Mouse (Mus musculus): ENCODE results near the gene Hs3st2. TPM values are rescaled to one million over a fixed set of nuclear protein-coding genes. Genes with fewer than 3 reads are reported as not detected.
"Not testable (repeated sequence)": the region's sequence is repeated elsewhere in the genome, so short reads cannot be mapped to it uniquely, and the experiment has no call there.

Hs3st2 gene
- total and polyA plus RNA-seq, 3 experiments: not detected

DNA sequence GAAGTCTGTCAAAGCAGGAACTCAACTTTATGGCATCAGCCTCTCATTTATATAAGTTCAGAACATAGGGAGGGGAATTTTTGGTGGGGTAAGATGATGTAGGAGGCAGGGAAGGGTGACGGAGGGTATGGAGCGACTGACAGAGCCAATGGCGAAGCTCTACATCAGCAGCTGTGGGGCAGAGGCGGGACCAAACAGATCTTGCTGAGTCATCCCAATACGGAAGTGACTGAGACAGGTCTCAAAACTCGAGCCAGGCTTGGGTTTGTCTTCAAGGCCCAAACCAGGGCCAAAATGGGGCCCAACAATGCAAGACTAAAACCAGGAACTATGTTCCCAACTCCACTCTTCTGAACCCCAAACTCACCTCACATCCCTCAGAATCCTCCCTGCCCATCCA lies 30.2 kb upstream of the Hs3st2 start:
- H3K79me2 ChIP-seq (replicated peaks; ENCODE audit: control insufficient read depth, extremely low read depth, insufficient read depth, poor library complexity, severe bottlenecking); in situ Hi-C loops (cut with MboI; ENCODE audit: low pct_ligation_motif_present, low pct_unique_long_range_greater_than_20kb, low sequenced_read_pairs); H3K4me3 ChIP-seq (replicated peaks in 1 of 3; ENCODE audit: low read depth in 2 of 3, low read length in 2 of 3, poor library complexity in 1 of 3); H3K36me3 ChIP-seq (replicated peaks in 1 of 2; ENCODE audit: control insufficient read depth in 1 of 2, insufficient read depth in 1 of 2, low read length in 1 of 2); H3K9ac ChIP-seq (ENCODE audit: insufficient read depth, low read depth); H3K27ac ChIP-seq (ENCODE audit: insufficient read depth, low read depth); dilution Hi-C loops (cut with MboI; ENCODE audit: extremely low pct_ligation_motif_present, extremely low pct_unique_long_range_greater_than_20kb, low sequenced_read_pairs); H3K9me3 ChIP-seq (replicated peaks; ENCODE audit: low read length); H3K27me3 ChIP-seq (replicated peaks); DNase-seq (ENCODE audit: extremely low read depth); H3K4me2 ChIP-seq (ENCODE audit: insufficient read depth, low read depth, poor library complexity, severe bottlenecking): not testable (repeated sequence)
- peaks cover 1 to 14% of the 10 kb centered on the region in 2 experiments; a peak in 2 of 4 replicates for H3K4me1 ChIP-seq (ENCODE audit: control insufficient read depth in 1 of 2, insufficient read depth in 2 of 2)
- peak; percentile 76; the same call in 1 of the 2 replicates for TF ChIP-seq MAFK (IDR thresholded peaks at IDR 0.05; ENCODE audit: insufficient replicate concordance, low read length)

- dilution Hi-C loops (cut with MboI; ENCODE audit: extremely low pct_ligation_motif_present, extremely low pct_unique_long_range_greater_than_20kb, low sequenced_read_pairs): no loop called here
Measured at GRCm38 (mm10) chr7:121365584-121365983, 26.1 kb upstream of the Hs3st2 start.

DNA sequence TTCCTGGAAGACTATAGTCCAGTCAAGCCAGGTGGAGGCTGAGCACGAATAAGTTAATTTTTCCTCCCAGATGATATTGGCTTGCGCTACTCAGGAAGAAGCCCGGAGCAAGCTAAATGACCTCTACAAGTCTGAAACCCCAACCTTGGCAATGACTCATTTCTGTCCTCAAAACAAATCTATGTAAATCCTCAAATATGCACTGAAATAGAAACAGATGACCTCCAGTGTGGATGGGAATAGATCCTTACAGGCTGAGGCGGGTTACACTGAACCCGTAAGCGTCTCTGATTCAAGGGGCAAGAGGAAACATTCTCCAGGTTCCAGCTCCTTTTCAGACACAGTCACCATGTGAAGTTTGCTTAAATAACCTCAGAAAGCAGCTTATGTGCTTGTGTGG lies 24.5 kb upstream of the Hs3st2 start:
- dilution Hi-C loops (cut with MboI; ENCODE audit: extremely low pct_ligation_motif_present, extremely low pct_unique_long_range_greater_than_20kb, low sequenced_read_pairs): no loop called here

More at GRCm38 (mm10) chr7:121365584-121365983, 26.1 kb upstream of the Hs3st2 start:
- H3K9me3 ChIP-seq (replicated peaks; ENCODE audit: low read length): no peaks in the 10 kb centered on the region
- no peak for DNase-seq (ENCODE audit: extremely low read depth)
- no peak overlapping the region for H3K9ac ChIP-seq (ENCODE audit: insufficient read depth, low read depth)
- peaks cover 3 to 24% of the 10 kb centered on the region in 2 experiments; a peak in 2 of 4 replicates for H3K4me1 ChIP-seq (ENCODE audit: control insufficient read depth in 1 of 2, insufficient read depth in 2 of 2)
- H3K27me3 ChIP-seq (replicated peaks): no peaks in the 10 kb centered on the region
- no peaks in the 10 kb centered on the region for H3K36me3 ChIP-seq (replicated peaks in 1 of 2; ENCODE audit: control insufficient read depth in 1 of 2, insufficient read depth in 1 of 2, low read length in 1 of 2)
- H3K4me3 ChIP-seq (replicated peaks in 1 of 3; ENCODE audit: low read depth in 2 of 3, low read length in 2 of 3, poor library complexity in 1 of 3): no peak overlapping the region
- no peaks in the 10 kb centered on the region for H3K79me2 ChIP-seq (replicated peaks; ENCODE audit: control insufficient read depth, extremely low read depth, insufficient read depth, poor library complexity, severe bottlenecking)
- H3K4me2 ChIP-seq (ENCODE audit: insufficient read depth, low read depth, poor library complexity, severe bottlenecking): no peak overlapping the region
- TF ChIP-seq BHLHE40 (IDR thresholded peaks at IDR 0.05; ENCODE audit: low read depth, low read length) (peak; percentile 82), KAT2A (IDR thresholded peaks at IDR 0.05; ENCODE audit: insufficient replicate concordance, low read length) (no peak), GABPA (IDR thresholded peaks at IDR 0.05; ENCODE audit: insufficient replicate concordance, low read depth, low read length) (no peak)
- in situ Hi-C loops (cut with MboI; ENCODE audit: low pct_ligation_motif_present, low pct_unique_long_range_greater_than_20kb, low sequenced_read_pairs): no loop called here
- no peak overlapping the region for H3K27ac ChIP-seq (ENCODE audit: insufficient read depth, low read depth)

More for the DNA sequence above, 24.5 kb upstream of the Hs3st2 start:
- no peaks in the 10 kb centered on the region for H3K79me2 ChIP-seq (replicated peaks; ENCODE audit: control insufficient read depth, extremely low read depth, insufficient read depth, poor library complexity, severe bottlenecking)
- H3K9me3 ChIP-seq (replicated peaks; ENCODE audit: low read length): no peaks in the 10 kb centered on the region
- H3K27me3 ChIP-seq (replicated peaks): no peaks in the 10 kb centered on the region
- in situ Hi-C loops (cut with MboI; ENCODE audit: low pct_ligation_motif_present, low pct_unique_long_range_greater_than_20kb, low sequenced_read_pairs): no loop called here
- peak overlapping the region; percentile 2; the same call in 1 of the 2 replicates for H3K4me2 ChIP-seq (ENCODE audit: insufficient read depth, low read depth, poor library complexity, severe bottlenecking)
- H3K4me3 ChIP-seq (replicated peaks in 1 of 3; ENCODE audit: low read depth in 2 of 3, low read length in 2 of 3, poor library complexity in 1 of 3): no peak overlapping the region
- H3K4me1 ChIP-seq (ENCODE audit: control insufficient read depth in 1 of 2, insufficient read depth in 2 of 2): peaks cover 12 to 28% of the 10 kb centered on the region in 2 experiments
- H3K9ac ChIP-seq (ENCODE audit: insufficient read depth, low read depth): no peak overlapping the region
- no peak overlapping the region for H3K27ac ChIP-seq (ENCODE audit: insufficient read depth, low read depth)
- TF ChIP-seq JUND (conservative IDR thresholded peaks at IDR 0.05; ENCODE audit: low read depth, low read length) (peak; percentile 72), ZNF384 (IDR thresholded peaks at IDR 0.05; ENCODE audit: low read depth, low read length) (no peak), RAD21 (IDR thresholded peaks at IDR 0.05; ENCODE audit: low read depth, low read length) (no peak), IRF4 (IDR thresholded peaks at IDR 0.05; ENCODE audit: low read depth, low read length) (peak; percentile 68; the same call in 1 of the 2 replicates), MEF2A (IDR thresholded peaks at IDR 0.05; ENCODE audit: borderline replicate concordance, low read depth, low read length) (peak; percentile 78; the same call in 1 of the 2 replicates), CHD1 (IDR thresholded peaks at IDR 0.05; ENCODE audit: low read depth, low read length) (no peak), USF1 (IDR thresholded peaks at IDR 0.05; ENCODE audit: low read depth, low read length) (no peak), CHD2 (IDR thresholded peaks at IDR 0.05; ENCODE audit: low read length) (no peak), TBP (conservative IDR thresholded peaks at IDR 0.05; ENCODE audit: low read depth, low read length) (no peak), EP300 (IDR thresholded peaks at IDR 0.05; ENCODE audit: low read length) (no peak; the same call in 1 of the 2 replicates), ZKSCAN1 (IDR thresholded peaks at IDR 0.05; ENCODE audit: borderline replicate concordance, low read depth, low read length) (no peak), POLR2A (IDR thresholded peaks at IDR 0.05; ENCODE audit: low read depth, low read length) (no peak), JUN (IDR thresholded peaks at IDR 0.05; ENCODE audit: insufficient read depth, low read depth, low read length) (peak; percentile 64; the same call in 1 of the 2 replicates), E2F4 (IDR thresholded peaks at IDR 0.05; ENCODE audit: insufficient replicate concordance, low read depth, low read length) (no peak), BHLHE40 (IDR thresholded peaks at IDR 0.05; ENCODE audit: low read depth, low read length) (peak; percentile 49), RCOR1 (conservative IDR thresholded peaks at IDR 0.05; ENCODE audit: low read depth, low read length) (no peak), UBTF (IDR thresholded peaks at IDR 0.05; ENCODE audit: low read depth, low read length) (no peak), MXI1 (IDR thresholded peaks at IDR 0.05; ENCODE audit: low read depth, low read length) (no peak)
- no peaks in the 10 kb centered on the region for H3K36me3 ChIP-seq (replicated peaks in 1 of 2; ENCODE audit: control insufficient read depth in 1 of 2, insufficient read depth in 1 of 2, low read length in 1 of 2)
- DNase-seq (ENCODE audit: extremely low read depth): no peak

All from CH12.LX (cell line).